Mouse (Mus musculus) bone marrow, adult 2 months (tissue): Measurements from ENCODE around the gene Maml3.

ENCODE experiments used
- CTCF ChIP-seq: fragments of 200-500 bp; IDR thresholded peaks from 2 replicates; pipeline ENCODE4 v1.5.1; 2011; ENCODE audit warnings: low read length, control low read depth; ENCODE audit not compliant: control insufficient read depth, insufficient read depth
- POLR2A ChIP-seq: fragments of 200-500 bp; IDR thresholded peaks from 2 replicates; pipeline ENCODE4 v1.6.1; 2011; ENCODE audit warnings: low read depth, mild to moderate bottlenecking, control low read depth, low read length, borderline replicate concordance; ENCODE audit not compliant: control insufficient read depth

- peak; percentile 88 for TF ChIP-seq CTCF
- no peak for TF ChIP-seq POLR2A
These were observed 456.7 kb downstream of the Maml3 start for GRCm38 (mm10) chr3:51648037-51648664.
